Mouse (Mus musculus) splenic B cell, adult 2 months (primary cell): ENCODE measurements around the gene Hsf2bp.

Source experiments
- DNase-seq: peaks from one replicate; pipeline ENCODE4 v3.0.0-alpha.2; 2011; ENCODE audit warnings: low read depth, low spot score
- H3K27me3 ChIP-seq: 2 replicates; pipeline ENCODE4 v1.6.1; 2012; ENCODE audit warnings: mild to moderate bottlenecking, low read length, moderate library complexity, mixed read lengths; ENCODE audit not compliant: control insufficient read depth, poor library complexity, insufficient read depth, severe bottlenecking
- H3K36me3 ChIP-seq: 2 replicates; pipeline ENCODE4 v1.6.1; 2012; ENCODE audit warnings: mild to moderate bottlenecking, low read length, moderate library complexity, mixed read lengths; ENCODE audit not compliant: control insufficient read depth, poor library complexity, insufficient read depth, severe bottlenecking

Hsf2bp gene

DNA sequence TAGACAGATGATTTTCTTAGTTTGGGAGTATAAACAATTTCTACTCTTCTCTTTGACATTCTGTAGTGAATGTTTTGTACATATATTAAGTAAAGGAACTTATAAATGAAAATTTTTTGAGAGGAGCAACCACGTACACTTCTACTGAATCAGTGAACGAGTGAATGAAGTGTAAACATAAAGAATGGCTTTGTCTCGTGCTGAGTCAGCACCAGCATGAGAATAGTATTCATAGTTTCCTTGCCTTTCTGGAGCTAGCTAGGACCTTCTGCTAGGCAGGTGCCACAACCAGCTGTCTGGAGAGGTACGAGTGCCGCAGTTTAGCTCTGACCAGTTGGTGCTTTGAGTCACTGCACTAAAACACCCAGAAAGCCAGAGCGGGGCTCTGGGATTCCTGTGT lies 14.5 kb upstream of the Hsf2bp start:
- DNase-seq: no peak
- Histone ChIP-seq H3K36me3 (peaks cover 4% of the 10 kb centered on the region), H3K27me3 (no peaks in the 10 kb centered on the region)

DNA sequence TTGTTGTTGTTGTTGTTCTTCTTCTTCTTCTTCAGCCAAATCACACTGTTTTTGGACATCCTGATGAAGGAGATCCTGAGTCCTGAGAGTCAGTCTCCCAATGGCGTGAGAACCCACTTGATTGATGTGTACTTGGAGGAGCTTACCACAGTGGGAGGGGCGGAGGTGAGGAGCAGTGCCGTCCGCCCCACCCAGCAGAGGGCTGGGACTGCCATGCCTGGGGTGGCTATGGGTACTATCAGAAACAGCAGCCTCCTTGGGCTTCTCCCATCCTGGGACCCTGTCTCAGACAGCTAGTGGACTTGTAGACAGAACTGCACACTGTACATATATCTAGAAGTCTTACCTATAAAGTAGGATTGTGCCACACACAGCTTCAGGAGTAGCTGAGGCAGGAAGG lies 13.8 kb upstream of the Hsf2bp start:
- no peak for DNase-seq
- H3K36me3 ChIP-seq: peaks cover 4% of the 10 kb centered on the region
- H3K27me3 ChIP-seq: no peaks in the 10 kb centered on the region

DNA sequence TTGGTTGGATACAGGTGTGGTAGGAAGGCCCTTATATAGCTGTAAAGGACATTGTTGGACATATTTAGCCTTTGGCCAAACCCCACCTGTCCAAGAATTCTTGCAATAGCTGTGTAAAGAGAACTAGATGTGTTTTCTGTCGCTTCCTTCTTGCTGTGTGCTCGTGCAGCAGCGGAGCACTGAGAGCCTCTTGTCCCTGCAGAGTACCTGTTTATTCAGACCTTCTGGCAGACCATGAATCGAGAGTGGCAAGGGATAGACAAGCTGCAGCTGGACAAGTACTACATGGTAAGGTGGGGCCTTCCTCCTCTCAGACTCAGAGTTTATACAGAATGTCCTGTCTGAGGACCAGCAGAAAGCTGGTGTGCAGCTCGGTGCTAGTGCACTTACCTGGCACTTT lies 12.2 kb upstream of the Hsf2bp start:
- no peak for DNase-seq
- peaks cover 4% of the 10 kb centered on the region for H3K36me3 ChIP-seq
- no peaks in the 10 kb centered on the region for H3K27me3 ChIP-seq

DNA sequence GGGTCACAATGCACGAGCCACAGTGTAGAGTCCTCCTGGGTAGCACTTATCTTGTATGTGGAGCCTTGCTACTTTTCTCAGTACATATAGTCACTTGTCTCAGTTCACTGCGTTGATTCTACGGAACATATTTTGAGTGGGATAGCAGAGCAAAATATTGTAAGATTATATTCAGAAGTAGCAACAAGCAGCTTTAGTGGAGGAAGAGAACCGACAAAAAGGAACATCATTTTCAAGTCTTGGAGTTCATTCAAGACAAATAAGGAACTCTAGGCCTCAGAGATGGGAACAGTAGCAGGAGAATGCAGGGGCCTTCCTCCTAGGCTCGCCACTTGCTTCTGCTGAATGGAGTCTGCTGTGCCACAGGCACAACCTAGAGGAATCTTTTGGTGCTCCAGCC lies 10.4 kb upstream of the Hsf2bp start:
- DNase-seq: no peak
- H3K27me3 ChIP-seq: no peaks in the 10 kb centered on the region
- peaks cover 4% of the 10 kb centered on the region for H3K36me3 ChIP-seq

DNA sequence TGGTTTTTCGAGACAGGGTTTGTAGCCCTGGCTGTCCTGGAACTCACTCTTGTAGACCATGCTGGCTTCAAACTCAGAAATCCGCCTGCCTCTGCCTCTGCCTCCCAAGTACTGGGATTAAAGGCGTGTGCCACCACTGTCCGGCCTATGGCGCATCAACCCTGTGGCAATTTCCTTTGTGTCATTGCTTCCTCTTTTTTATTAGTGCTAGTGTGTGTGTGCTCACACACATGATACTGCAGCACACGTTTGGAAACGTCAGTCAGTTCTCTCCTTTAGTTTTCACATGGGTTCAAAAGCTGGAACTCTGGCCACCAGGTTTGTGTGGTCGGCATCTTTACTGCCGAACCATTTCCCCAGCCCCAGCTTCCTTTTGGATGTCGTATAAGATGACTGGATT lies 4.1 kb upstream of the Hsf2bp start:
- DNase-seq: no peak
- Histone ChIP-seq H3K36me3 (no peaks in the 10 kb centered on the region), H3K27me3 (no peaks in the 10 kb centered on the region)

DNA sequence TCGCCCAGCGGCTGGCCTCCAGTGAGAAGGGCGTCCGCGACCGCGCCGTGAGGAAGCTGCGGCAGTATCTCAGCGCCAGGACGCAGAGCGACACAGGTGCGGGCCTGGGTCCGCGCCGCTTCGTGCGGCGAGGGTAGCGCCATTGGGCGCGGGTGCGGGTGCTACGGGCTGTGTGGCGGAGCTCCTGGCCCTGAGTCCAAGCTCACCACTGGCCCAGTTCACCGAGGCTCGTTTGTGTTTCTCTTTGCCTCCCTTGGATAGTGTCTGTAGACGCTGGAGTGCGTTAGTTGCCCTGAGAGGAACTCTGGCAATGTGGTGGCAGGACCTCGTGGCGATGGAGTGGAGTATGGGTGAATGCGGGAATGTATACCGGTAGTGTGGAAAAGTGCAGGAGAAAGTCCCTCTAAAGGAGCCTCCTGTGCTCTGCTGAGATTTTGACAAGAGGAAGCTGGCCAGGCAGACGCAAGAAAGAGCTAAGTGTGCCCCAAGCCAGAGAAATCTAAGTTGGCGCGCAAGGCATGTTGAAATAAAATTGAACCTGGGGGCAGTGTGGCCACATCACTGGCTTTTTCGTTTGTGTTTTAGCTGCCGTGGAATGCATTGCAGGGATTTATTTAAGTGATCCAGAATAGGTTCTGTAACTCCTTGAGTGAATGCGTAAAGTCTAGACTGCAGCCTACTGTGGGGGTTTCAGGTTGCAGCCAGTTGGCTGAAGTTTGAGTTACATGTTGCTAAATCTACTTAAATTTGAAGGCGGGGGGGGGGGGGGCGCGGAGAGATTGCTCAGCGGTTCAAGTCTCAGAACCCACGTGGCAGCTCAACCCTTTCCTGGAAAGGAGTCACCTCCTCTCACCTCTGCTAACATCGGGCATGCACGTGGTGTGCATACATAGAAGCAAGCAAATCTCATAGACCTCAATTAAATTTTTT lies 625 bp upstream of the Hsf2bp start:
- Histone ChIP-seq H3K36me3 (no peaks in the 10 kb centered on the region), H3K27me3 (no peaks in the 10 kb centered on the region)
- DNase-seq: no peak

DNA sequence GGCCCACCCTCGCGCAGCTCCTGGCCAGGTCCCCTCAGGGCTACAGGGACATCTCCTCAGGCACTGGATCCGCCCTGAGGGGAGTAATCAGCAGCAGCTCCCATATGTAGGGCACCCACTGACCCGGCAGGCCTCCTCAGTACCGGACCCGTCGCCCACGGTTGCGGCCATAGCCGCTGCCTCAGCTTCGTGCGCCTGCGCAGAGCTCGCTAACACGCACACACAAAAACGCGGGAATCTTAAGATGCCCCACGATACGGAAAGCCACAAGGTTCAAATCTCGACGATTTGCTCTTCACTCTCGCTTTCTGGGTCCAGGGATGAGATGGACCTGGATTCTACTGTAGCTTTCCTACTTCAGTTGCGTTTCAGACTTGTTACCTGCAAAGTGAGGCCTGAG lies 1.8 kb downstream of the Hsf2bp start:
- Histone ChIP-seq H3K36me3 (no peaks in the 10 kb centered on the region), H3K27me3 (no peaks in the 10 kb centered on the region)
- DNase-seq: no peak

DNA sequence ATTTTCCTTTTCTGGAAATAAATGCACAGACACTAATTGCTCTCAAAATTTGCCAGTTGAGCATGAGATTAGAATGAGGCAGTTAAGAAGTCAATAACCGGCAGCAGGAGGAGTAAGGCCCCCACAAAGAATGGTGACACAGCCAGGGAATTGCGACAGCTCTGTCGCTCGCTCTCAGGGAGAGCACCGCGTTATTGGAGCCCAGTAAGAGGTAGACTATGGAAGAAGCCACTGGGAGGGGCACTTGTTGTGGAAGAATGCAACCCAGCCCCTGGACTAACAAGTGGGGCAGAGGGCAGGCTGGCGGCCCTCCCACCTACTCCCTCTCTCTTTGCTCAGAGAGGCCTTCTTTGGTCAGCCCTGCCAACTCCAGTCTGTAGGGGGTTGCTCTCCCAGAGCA lies 4.5 kb downstream of the Hsf2bp start:
- Histone ChIP-seq H3K27me3 (no peaks in the 10 kb centered on the region), H3K36me3 (no peaks in the 10 kb centered on the region)
- DNase-seq: no peak

DNA sequence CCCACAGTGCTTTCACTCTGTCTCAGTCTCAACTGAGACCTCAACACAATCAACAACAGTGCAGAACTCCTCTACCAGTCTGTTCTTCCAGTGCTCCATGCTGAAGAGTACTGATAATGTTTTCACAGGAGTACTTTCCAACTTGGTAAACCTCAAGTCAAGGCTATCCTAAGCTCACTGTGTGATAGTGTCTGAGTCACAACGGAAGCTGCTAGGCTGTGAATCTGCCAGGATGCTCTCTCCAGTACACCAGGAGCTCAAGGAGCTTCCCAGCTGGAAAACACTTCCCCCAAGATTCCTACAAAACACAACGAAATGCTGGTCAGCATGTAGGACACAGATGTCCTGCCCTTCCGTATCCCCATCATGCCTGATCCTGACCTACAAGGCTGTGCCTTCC lies 7.8 kb downstream of the Hsf2bp start:
- no peak for DNase-seq
- Histone ChIP-seq H3K27me3 (no peaks in the 10 kb centered on the region), H3K36me3 (no peaks in the 10 kb centered on the region)

DNA sequence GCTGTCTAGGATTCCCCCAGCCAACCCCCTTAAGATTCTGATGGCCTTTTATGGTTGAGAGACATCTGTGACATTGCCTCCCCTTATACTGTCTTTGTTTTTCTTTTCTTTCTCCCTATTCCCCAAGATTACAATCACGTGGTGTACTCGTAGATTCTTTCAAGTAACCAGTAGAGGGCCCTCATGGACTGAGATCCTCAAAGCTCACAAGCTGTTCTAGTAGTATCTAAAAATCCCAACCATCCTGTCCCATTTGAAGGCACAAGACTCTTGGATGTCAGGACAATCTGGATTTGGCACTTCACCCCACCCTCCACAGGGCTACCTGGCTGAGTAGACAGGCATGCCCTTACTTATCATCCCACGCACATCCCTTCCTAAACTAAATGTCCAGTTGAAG lies 8.5 kb downstream of the Hsf2bp start:
- peak; percentile 31 for DNase-seq
- Histone ChIP-seq H3K36me3 (no peaks in the 10 kb centered on the region), H3K27me3 (no peaks in the 10 kb centered on the region)

DNA sequence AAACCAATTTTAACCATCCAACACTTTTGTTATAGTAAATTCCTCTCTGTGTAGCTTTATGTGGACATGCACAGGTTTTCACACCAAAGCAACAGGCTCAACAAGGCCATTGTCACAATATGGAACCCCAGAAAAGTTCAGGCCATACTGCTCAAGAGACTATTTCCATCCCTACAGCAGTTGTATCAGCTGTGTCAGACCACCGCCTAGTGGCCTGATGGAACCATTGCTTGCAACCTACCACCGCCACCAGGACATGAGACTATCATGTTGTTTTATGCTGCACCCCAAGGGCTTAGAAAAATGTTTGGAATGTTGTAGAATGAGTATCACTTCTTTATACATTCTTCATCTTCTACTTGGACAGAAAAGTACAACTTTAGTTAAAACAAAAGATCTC lies 10.8 kb downstream of the Hsf2bp start:
- Histone ChIP-seq H3K36me3 (no peaks in the 10 kb centered on the region), H3K27me3 (no peaks in the 10 kb centered on the region)
- peak; percentile 80 for DNase-seq

DNA sequence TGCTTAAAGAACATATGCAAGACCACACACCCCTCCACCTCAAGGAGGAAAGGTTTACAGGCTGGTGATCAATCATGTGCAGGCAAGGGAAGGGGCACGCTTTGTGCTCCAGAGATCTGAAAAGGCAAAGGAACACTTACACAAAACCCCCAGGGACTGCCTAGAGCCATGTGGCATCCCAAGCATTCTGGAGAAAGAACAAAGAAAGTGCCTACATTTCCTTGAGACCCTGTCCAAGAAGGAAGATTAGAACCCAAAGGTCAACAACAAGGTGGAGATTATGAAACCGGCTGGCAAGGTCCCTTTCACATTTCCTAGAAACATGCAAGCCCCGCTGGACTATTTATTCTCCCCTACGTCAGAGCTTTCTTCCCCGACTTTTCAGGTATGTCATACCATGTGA lies 11.5 kb downstream of the Hsf2bp start:
- DNase-seq: no peak
- no peaks in the 10 kb centered on the region for H3K27me3 ChIP-seq
- H3K36me3 ChIP-seq: no peaks in the 10 kb centered on the region

DNA sequence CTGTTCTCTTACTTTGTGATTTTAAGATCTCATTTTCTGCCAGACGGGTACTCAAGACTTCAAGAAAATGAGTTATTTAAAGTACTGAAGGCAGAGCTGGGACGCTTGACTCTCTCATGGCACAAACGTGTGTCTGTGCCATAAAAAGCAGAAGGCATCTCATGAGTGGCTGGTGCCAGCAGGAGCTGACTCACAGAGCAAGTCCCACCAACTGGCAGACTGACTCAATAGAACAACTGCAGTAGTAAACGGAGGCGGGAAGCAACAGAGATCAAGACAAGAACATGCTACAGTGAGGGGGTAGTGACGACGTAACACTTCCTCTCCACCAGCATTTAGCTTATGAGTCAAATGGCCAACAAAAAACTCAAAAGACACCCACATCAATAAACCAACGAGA lies 13.1 kb downstream of the Hsf2bp start:
- no peak for DNase-seq
- H3K27me3 ChIP-seq: no peaks in the 10 kb centered on the region

DNA sequence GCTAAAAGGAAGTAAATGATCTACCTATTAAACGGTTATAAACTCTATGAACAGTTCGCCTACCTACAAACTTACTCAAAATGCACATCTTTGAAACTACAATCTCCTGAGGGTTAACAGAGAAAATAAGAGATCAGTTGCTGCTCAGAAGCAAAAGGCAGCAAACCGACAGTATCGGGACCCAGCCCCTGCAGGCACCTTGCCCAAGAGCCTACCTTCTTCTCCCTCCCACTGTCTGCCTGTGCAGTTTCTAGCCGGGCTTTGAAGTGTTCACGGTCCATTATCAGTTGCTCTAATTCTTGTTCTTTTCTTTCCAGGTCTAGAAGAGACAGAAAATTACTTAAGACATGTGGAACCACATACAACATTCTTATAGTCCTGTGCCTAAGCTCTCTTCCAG lies 13.6 kb downstream of the Hsf2bp start:
- no peak for DNase-seq

More for the DNA sequence above, 13.1 kb downstream of the Hsf2bp start:
- H3K36me3 ChIP-seq: no peaks in the 10 kb centered on the region

DNA sequence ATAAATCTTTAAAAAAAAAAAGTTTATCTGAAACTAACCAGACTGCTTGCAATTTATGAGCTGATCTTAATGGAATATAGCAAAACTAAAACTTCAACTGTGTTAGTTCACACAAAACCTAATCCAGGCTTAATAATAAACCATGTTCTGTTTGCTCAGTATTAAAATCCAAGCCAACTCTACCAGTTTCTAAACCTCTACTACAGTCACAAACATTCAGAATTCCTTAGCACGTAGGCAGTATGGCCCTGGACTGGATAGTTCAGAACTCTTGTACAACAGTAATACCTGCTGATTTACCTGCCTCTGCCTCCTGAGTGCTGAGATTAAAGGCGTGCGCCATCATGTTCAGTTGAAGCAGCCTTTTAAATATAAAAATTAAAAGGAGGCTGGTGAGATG lies 14.2 kb downstream of the Hsf2bp start:
- Histone ChIP-seq H3K36me3 (no peaks in the 10 kb centered on the region), H3K27me3 (no peaks in the 10 kb centered on the region)
- no peak for DNase-seq

More for the DNA sequence above, 13.6 kb downstream of the Hsf2bp start:
- Histone ChIP-seq H3K36me3 (no peaks in the 10 kb centered on the region), H3K27me3 (no peaks in the 10 kb centered on the region)
